Mouse (Mus musculus): ENCODE data around the gene D130043K22Rik. TPM values are rescaled to one million over a fixed set of nuclear protein-coding genes. Genes with fewer than 3 reads are reported as not detected.
A peak's percentile ranks its signal among the peaks of the same experiment; 100 is the strongest.

Gene D130043K22Rik
- total RNA-seq, 1 experiment: 0.31 TPM

GRCm38 (mm10) chr13:24800674-24801307 lies 44.1 kb upstream of the D130043K22Rik start:
- Histone ChIP-seq H3K27ac (ENCODE audit: insufficient read depth, low read depth, low read length, poor library complexity, severe bottlenecking) (peak overlapping the region; percentile 86), H3K9ac (ENCODE audit: insufficient read depth, low read depth, low read length, poor library complexity, severe bottlenecking) (peak overlapping the region; percentile 89), H3K9me3 (ENCODE audit: control insufficient read depth, insufficient read depth, low read depth, low read length) (no peaks in the 10 kb centered on the region), H3K4me1 (ENCODE audit: control insufficient read depth in 2 of 2, insufficient read depth in 2 of 2, low read length in 2 of 2, poor library complexity in 1 of 2) (peaks cover 4 to 8% of the 10 kb centered on the region in 2 experiments; a peak in 3 of 4 replicates), H3K36me3 (ENCODE audit: control insufficient read depth, insufficient read depth, low read length, poor library complexity, severe bottlenecking) (peaks cover 4% of the 10 kb centered on the region), H3K4me3 (ENCODE audit: insufficient read depth in 1 of 2, low read depth in 1 of 2, low read length in 2 of 2, poor library complexity in 1 of 2, severe bottlenecking in 1 of 2) (peak overlapping the region; percentile 81 to 98)
- TF ChIP-seq MAFK (IDR thresholded peaks at IDR 0.05; ENCODE audit: insufficient read depth, low read depth, low read length): peak; percentile 16; the same call in 1 of the 2 replicates
- TF ChIP-seq ZC3H11A (IDR thresholded peaks at IDR 0.05; ENCODE audit: borderline replicate concordance, low read depth, low read length): no peak
- peak; percentile 8 for TF ChIP-seq HCFC1 (IDR thresholded peaks at IDR 0.05; ENCODE audit: borderline replicate concordance, insufficient read depth, low read length)
- DNase-seq (ENCODE audit: low read depth, low spot score): peak; percentile 96
- in situ Hi-C loops (cut with MboI; ENCODE audit: low sequenced_read_pairs in 2 of 2, unreplicated experiment in 2 of 2): no loop called here

GRCm38 (mm10) chr13:24801308-24801921 lies 43.5 kb upstream of the D130043K22Rik start, which contains the start of gene BC005537:
Gene BC005537 (plus strand): TSS chr13:24801657.
- H3K27ac ChIP-seq (ENCODE audit: insufficient read depth, low read depth, low read length, poor library complexity, severe bottlenecking): peak within 1 kb of the TSS; percentile 86
- DNase-seq (ENCODE audit: low read depth, low spot score): no peak
- no peaks in the 10 kb centered on the region for H3K9me3 ChIP-seq (ENCODE audit: control insufficient read depth, insufficient read depth, low read depth, low read length)
- H3K4me1 ChIP-seq (ENCODE audit: control insufficient read depth in 2 of 2, insufficient read depth in 2 of 2, low read length in 2 of 2, poor library complexity in 1 of 2): peaks cover 4 to 8% of the 10 kb centered on the region in 2 experiments; a peak in 3 of 4 replicates
- peaks cover 6% of the 10 kb centered on the region for H3K36me3 ChIP-seq (ENCODE audit: control insufficient read depth, insufficient read depth, low read length, poor library complexity, severe bottlenecking)
- peak within 1 kb of the TSS; percentile 81 to 98 for H3K4me3 ChIP-seq (ENCODE audit: insufficient read depth in 1 of 2, low read depth in 1 of 2, low read length in 2 of 2, poor library complexity in 1 of 2, severe bottlenecking in 1 of 2)
- peak within 1 kb of the TSS; percentile 89 for H3K9ac ChIP-seq (ENCODE audit: insufficient read depth, low read depth, low read length, poor library complexity, severe bottlenecking)
- TF ChIP-seq MAFK (IDR thresholded peaks at IDR 0.05; ENCODE audit: insufficient read depth, low read depth, low read length): no peak
- no peak for TF ChIP-seq ZC3H11A (IDR thresholded peaks at IDR 0.05; ENCODE audit: borderline replicate concordance, low read depth, low read length)
- no peak for TF ChIP-seq CHD2 (IDR thresholded peaks at IDR 0.05; ENCODE audit: low read depth, low read length)
- no peak; the same call in 1 of the 2 replicates for TF ChIP-seq HCFC1 (IDR thresholded peaks at IDR 0.05; ENCODE audit: borderline replicate concordance, insufficient read depth, low read length)
- TF ChIP-seq ZNF384 (IDR thresholded peaks at IDR 0.05; ENCODE audit: low read depth, low read length): no peak
- in situ Hi-C loops (cut with MboI; ENCODE audit: low sequenced_read_pairs in 2 of 2, unreplicated experiment in 2 of 2): no loop called here

GRCm38 (mm10) chr13:24802131-24802691 lies 42.7 kb upstream of the D130043K22Rik start:
- no peak for DNase-seq (ENCODE audit: low read depth, low spot score)
- TF ChIP-seq HCFC1 (IDR thresholded peaks at IDR 0.05; ENCODE audit: borderline replicate concordance, insufficient read depth, low read length) (no peak), CHD2 (IDR thresholded peaks at IDR 0.05; ENCODE audit: low read depth, low read length) (no peak), MAFK (IDR thresholded peaks at IDR 0.05; ENCODE audit: insufficient read depth, low read depth, low read length) (no peak), ZC3H11A (IDR thresholded peaks at IDR 0.05; ENCODE audit: borderline replicate concordance, low read depth, low read length) (no peak), ZNF384 (IDR thresholded peaks at IDR 0.05; ENCODE audit: low read depth, low read length) (no peak)
- Histone ChIP-seq H3K4me1 (ENCODE audit: control insufficient read depth in 2 of 2, insufficient read depth in 2 of 2, low read length in 2 of 2, poor library complexity in 1 of 2) (peaks cover 4 to 8% of the 10 kb centered on the region in 2 experiments; a peak in 3 of 4 replicates), H3K27ac (ENCODE audit: insufficient read depth, low read depth, low read length, poor library complexity, severe bottlenecking) (no peak overlapping the region; the same call in 1 of the 2 replicates), H3K9me3 (ENCODE audit: control insufficient read depth, insufficient read depth, low read depth, low read length) (no peaks in the 10 kb centered on the region), H3K9ac (ENCODE audit: insufficient read depth, low read depth, low read length, poor library complexity, severe bottlenecking) (peak overlapping the region; percentile 89), H3K4me3 (ENCODE audit: insufficient read depth in 1 of 2, low read depth in 1 of 2, low read length in 2 of 2, poor library complexity in 1 of 2, severe bottlenecking in 1 of 2) (peak overlapping the region; percentile 81 to 98), H3K36me3 (ENCODE audit: control insufficient read depth, insufficient read depth, low read length, poor library complexity, severe bottlenecking) (peaks cover 10% of the 10 kb centered on the region)
- in situ Hi-C loops (cut with MboI; ENCODE audit: low sequenced_read_pairs in 2 of 2, unreplicated experiment in 2 of 2): no loop called here

GRCm38 (mm10) chr13:24803196-24803595 lies 41.7 kb upstream of the D130043K22Rik start:
- DNase-seq (ENCODE audit: low read depth, low spot score): no peak
- in situ Hi-C loops (cut with MboI; ENCODE audit: low sequenced_read_pairs in 2 of 2, unreplicated experiment in 2 of 2): no loop called here

More at GRCm38 (mm10) chr13:24803196-24803595, 41.7 kb upstream of the D130043K22Rik start:
- Histone ChIP-seq H3K9ac (ENCODE audit: insufficient read depth, low read depth, low read length, poor library complexity, severe bottlenecking) (no peak overlapping the region), H3K4me3 (ENCODE audit: insufficient read depth in 1 of 2, low read depth in 1 of 2, low read length in 2 of 2, poor library complexity in 1 of 2, severe bottlenecking in 1 of 2) (peak overlapping the region; percentile 81 to 98; a peak in 3 of 4 replicates), H3K36me3 (ENCODE audit: control insufficient read depth, insufficient read depth, low read length, poor library complexity, severe bottlenecking) (peaks cover 10% of the 10 kb centered on the region), H3K27ac (ENCODE audit: insufficient read depth, low read depth, low read length, poor library complexity, severe bottlenecking) (no peak overlapping the region), H3K9me3 (ENCODE audit: control insufficient read depth, insufficient read depth, low read depth, low read length) (no peaks in the 10 kb centered on the region), H3K4me1 (ENCODE audit: control insufficient read depth in 2 of 2, insufficient read depth in 2 of 2, low read length in 2 of 2, poor library complexity in 1 of 2) (peaks cover 4 to 8% of the 10 kb centered on the region in 2 experiments; a peak in 3 of 4 replicates)
- TF ChIP-seq MAFK (IDR thresholded peaks at IDR 0.05; ENCODE audit: insufficient read depth, low read depth, low read length) (no peak), CHD2 (IDR thresholded peaks at IDR 0.05; ENCODE audit: low read depth, low read length) (no peak), HCFC1 (IDR thresholded peaks at IDR 0.05; ENCODE audit: borderline replicate concordance, insufficient read depth, low read length) (no peak), ZC3H11A (IDR thresholded peaks at IDR 0.05; ENCODE audit: borderline replicate concordance, low read depth, low read length) (no peak), ZNF384 (IDR thresholded peaks at IDR 0.05; ENCODE audit: low read depth, low read length) (no peak)
